Mouse (Mus musculus): ENCODE results near the gene Cd320. TPM values are rescaled to one million over a fixed set of nuclear protein-coding genes. Genes with fewer than 3 reads are reported as not detected.

Gene Cd320
- polyA plus RNA-seq (2014; fragmentation: Nextera tagmentation; extraction: Ambion mirVana) = 43.5 and 49.2 TPM in 2 replicates

GRCm38 (mm10) chr17:33842966-33843795 is at the start of gene Cd320:
Cd320 (plus strand) TSS chr17:33843091.
- WGBS = under 1% methylated on average over 45 of the region's 45 CpGs
- Histone ChIP-seq H3K9ac (ENCODE audit: low read length) (peak within 1 kb of the TSS; percentile 81), H3K27me3 (ENCODE audit: control insufficient read depth, insufficient read depth, low read length) (no peaks in the 10 kb centered on the region), H3K27ac (replicated peaks in 1 of 2; ENCODE audit: control insufficient read depth in 1 of 2, insufficient read depth in 1 of 2, low read depth in 2 of 2, low read length in 2 of 2) (0 out of 4 replicates have a peak within 1 kb of the TSS, but pooled peaks of 1 of the 2 experiments have one; percentile 19), H3K9me3 (ENCODE audit: control insufficient read depth, low read length) (no peaks in the 10 kb centered on the region), H3K4me3 (ENCODE audit: control insufficient read depth in 1 of 2, insufficient read depth in 1 of 2, low read depth in 1 of 2, low read length in 2 of 2) (peak within 1 kb of the TSS; percentile 63 to 89), H3K4me2 (ENCODE audit: low read length) (peak within 1 kb of the TSS; percentile 93), H3K4me1 (ENCODE audit: control insufficient read depth in 2 of 2, insufficient read depth in 2 of 2, low read length in 2 of 2) (peaks cover 3 to 4% of the 10 kb centered on the region in 2 experiments; a peak in 1 of 4 replicates), H3K36me3 (ENCODE audit: control insufficient read depth, insufficient read depth, low read length) (peaks cover 24% of the 10 kb centered on the region)
- ATAC-seq (ENCODE audit: insufficient number of reproducible peaks, insufficient read depth, low FRiP score, low read depth) = peak; percentile 82

GRCm38 (mm10) chr17:33798306-33798705 is 44.6 kb upstream of the Cd320 start:
- 44% methylated on average over 3 of the region's 3 CpGs for WGBS
- Histone ChIP-seq H3K9me3 (ENCODE audit: control insufficient read depth, low read length) (no peaks in the 10 kb centered on the region), H3K4me3 (ENCODE audit: control insufficient read depth in 1 of 2, insufficient read depth in 1 of 2, low read depth in 1 of 2, low read length in 2 of 2) (no peak overlapping the region), H3K36me3 (ENCODE audit: control insufficient read depth, insufficient read depth, low read length) (no peaks in the 10 kb centered on the region), H3K9ac (ENCODE audit: low read length) (no peak overlapping the region), H3K27me3 (ENCODE audit: control insufficient read depth, insufficient read depth, low read length) (peaks cover 41% of the 10 kb centered on the region), H3K4me2 (ENCODE audit: low read length) (no peak overlapping the region), H3K27ac (replicated peaks in 1 of 2; ENCODE audit: control insufficient read depth in 1 of 2, insufficient read depth in 1 of 2, low read depth in 2 of 2, low read length in 2 of 2) (no peak overlapping the region), H3K4me1 (ENCODE audit: control insufficient read depth in 2 of 2, insufficient read depth in 2 of 2, low read length in 2 of 2) (no peaks in the 10 kb centered on the region)
- no peak for ATAC-seq (ENCODE audit: insufficient number of reproducible peaks, insufficient read depth, low FRiP score, low read depth)

GRCm38 (mm10) chr17:33799277-33799676 is 43.6 kb upstream of the Cd320 start:
- no peak overlapping the region for H3K27ac ChIP-seq (replicated peaks in 1 of 2; ENCODE audit: control insufficient read depth in 1 of 2, insufficient read depth in 1 of 2, low read depth in 2 of 2, low read length in 2 of 2)
- no peak for ATAC-seq (ENCODE audit: insufficient number of reproducible peaks, insufficient read depth, low FRiP score, low read depth)
- no peaks in the 10 kb centered on the region for H3K36me3 ChIP-seq (ENCODE audit: control insufficient read depth, insufficient read depth, low read length)
- H3K27me3 ChIP-seq (ENCODE audit: control insufficient read depth, insufficient read depth, low read length) = peaks cover 45% of the 10 kb centered on the region
- peaks cover 0 to 2% of the 10 kb centered on the region in 2 experiments; a peak in 1 of 4 replicates for H3K4me1 ChIP-seq (ENCODE audit: control insufficient read depth in 2 of 2, insufficient read depth in 2 of 2, low read length in 2 of 2)
- H3K9me3 ChIP-seq (ENCODE audit: control insufficient read depth, low read length) = no peaks in the 10 kb centered on the region
- H3K9ac ChIP-seq (ENCODE audit: low read length) = no peak overlapping the region
- H3K4me3 ChIP-seq (ENCODE audit: control insufficient read depth in 1 of 2, insufficient read depth in 1 of 2, low read depth in 1 of 2, low read length in 2 of 2) = no peak overlapping the region
- no peak overlapping the region for H3K4me2 ChIP-seq (ENCODE audit: low read length)
- 61% methylated on average over 1 of the region's 1 CpGs for WGBS

GRCm38 (mm10) chr17:33802221-33802620 is 40.7 kb upstream of the Cd320 start:
- Histone ChIP-seq H3K4me2 (ENCODE audit: low read length) (no peak overlapping the region), H3K36me3 (ENCODE audit: control insufficient read depth, insufficient read depth, low read length) (no peaks in the 10 kb centered on the region), H3K27me3 (ENCODE audit: control insufficient read depth, insufficient read depth, low read length) (peaks cover 65% of the 10 kb centered on the region), H3K9me3 (ENCODE audit: control insufficient read depth, low read length) (no peaks in the 10 kb centered on the region), H3K27ac (replicated peaks in 1 of 2; ENCODE audit: control insufficient read depth in 1 of 2, insufficient read depth in 1 of 2, low read depth in 2 of 2, low read length in 2 of 2) (no peak overlapping the region), H3K4me3 (ENCODE audit: control insufficient read depth in 1 of 2, insufficient read depth in 1 of 2, low read depth in 1 of 2, low read length in 2 of 2) (no peak overlapping the region), H3K4me1 (ENCODE audit: control insufficient read depth in 2 of 2, insufficient read depth in 2 of 2, low read length in 2 of 2) (peaks cover 4 to 9% of the 10 kb centered on the region in 2 experiments; a peak in 3 of 4 replicates), H3K9ac (ENCODE audit: low read length) (no peak overlapping the region)
- no peak for ATAC-seq (ENCODE audit: insufficient number of reproducible peaks, insufficient read depth, low FRiP score, low read depth)
- whole genome bisulfite sequencing = 2% methylated on average over 2 of the region's 2 CpGs

GRCm38 (mm10) chr17:33804205-33804604 is 38.7 kb upstream of the Cd320 start:
- peaks cover 4 to 9% of the 10 kb centered on the region in 2 experiments; a peak in 3 of 4 replicates for H3K4me1 ChIP-seq (ENCODE audit: control insufficient read depth in 2 of 2, insufficient read depth in 2 of 2, low read length in 2 of 2)
- ATAC-seq (ENCODE audit: insufficient number of reproducible peaks, insufficient read depth, low FRiP score, low read depth) = no peak
- no peak overlapping the region for H3K27ac ChIP-seq (replicated peaks in 1 of 2; ENCODE audit: control insufficient read depth in 1 of 2, insufficient read depth in 1 of 2, low read depth in 2 of 2, low read length in 2 of 2)
- peaks cover 70% of the 10 kb centered on the region for H3K27me3 ChIP-seq (ENCODE audit: control insufficient read depth, insufficient read depth, low read length)
- no peak overlapping the region for H3K9ac ChIP-seq (ENCODE audit: low read length)
- H3K36me3 ChIP-seq (ENCODE audit: control insufficient read depth, insufficient read depth, low read length) = no peaks in the 10 kb centered on the region
- no peak overlapping the region for H3K4me3 ChIP-seq (ENCODE audit: control insufficient read depth in 1 of 2, insufficient read depth in 1 of 2, low read depth in 1 of 2, low read length in 2 of 2)
- WGBS = 48% methylated on average over 4 of the region's 4 CpGs
- H3K9me3 ChIP-seq (ENCODE audit: control insufficient read depth, low read length) = no peaks in the 10 kb centered on the region
- H3K4me2 ChIP-seq (ENCODE audit: low read length) = no peak overlapping the region

- Histone ChIP-seq H3K9ac (ENCODE audit: low read length) (no peak overlapping the region), H3K9me3 (ENCODE audit: control insufficient read depth, low read length) (no peaks in the 10 kb centered on the region), H3K27me3 (ENCODE audit: control insufficient read depth, insufficient read depth, low read length) (peaks cover 69% of the 10 kb centered on the region), H3K27ac (replicated peaks in 1 of 2; ENCODE audit: control insufficient read depth in 1 of 2, insufficient read depth in 1 of 2, low read depth in 2 of 2, low read length in 2 of 2) (no peak overlapping the region), H3K36me3 (ENCODE audit: control insufficient read depth, insufficient read depth, low read length) (no peaks in the 10 kb centered on the region), H3K4me1 (ENCODE audit: control insufficient read depth in 2 of 2, insufficient read depth in 2 of 2, low read length in 2 of 2) (peaks cover 4 to 9% of the 10 kb centered on the region in 2 experiments; a peak in 3 of 4 replicates), H3K4me2 (ENCODE audit: low read length) (no peak overlapping the region), H3K4me3 (ENCODE audit: control insufficient read depth in 1 of 2, insufficient read depth in 1 of 2, low read depth in 1 of 2, low read length in 2 of 2) (no peak overlapping the region)
- peak; percentile 26; the same call in 1 of the 2 replicates for ATAC-seq (ENCODE audit: insufficient number of reproducible peaks, insufficient read depth, low FRiP score, low read depth)
- 26% methylated on average over 1 of the region's 1 CpGs for WGBS
These were observed 38.1 kb upstream of the Cd320 start for GRCm38 (mm10) chr17:33804745-33805144.

GRCm38 (mm10) chr17:33807181-33807888 is 35.6 kb upstream of the Cd320 start:
- Histone ChIP-seq H3K9me3 (ENCODE audit: control insufficient read depth, low read length) (no peaks in the 10 kb centered on the region), H3K36me3 (ENCODE audit: control insufficient read depth, insufficient read depth, low read length) (no peaks in the 10 kb centered on the region), H3K9ac (ENCODE audit: low read length) (no peak overlapping the region), H3K4me2 (ENCODE audit: low read length) (no peak overlapping the region), H3K27me3 (ENCODE audit: control insufficient read depth, insufficient read depth, low read length) (peaks cover 49% of the 10 kb centered on the region), H3K4me3 (ENCODE audit: control insufficient read depth in 1 of 2, insufficient read depth in 1 of 2, low read depth in 1 of 2, low read length in 2 of 2) (no peak overlapping the region), H3K4me1 (ENCODE audit: control insufficient read depth in 2 of 2, insufficient read depth in 2 of 2, low read length in 2 of 2) (peaks cover 15 to 25% of the 10 kb centered on the region in 2 experiments), H3K27ac (replicated peaks in 1 of 2; ENCODE audit: control insufficient read depth in 1 of 2, insufficient read depth in 1 of 2, low read depth in 2 of 2, low read length in 2 of 2) (no peak overlapping the region)
- ATAC-seq (ENCODE audit: insufficient number of reproducible peaks, insufficient read depth, low FRiP score, low read depth) = no peak
- 53% methylated on average over 8 of the region's 9 CpGs for WGBS

Data from heart, embryonic 14.5 days (tissue).